In the genomic region with DNA sequence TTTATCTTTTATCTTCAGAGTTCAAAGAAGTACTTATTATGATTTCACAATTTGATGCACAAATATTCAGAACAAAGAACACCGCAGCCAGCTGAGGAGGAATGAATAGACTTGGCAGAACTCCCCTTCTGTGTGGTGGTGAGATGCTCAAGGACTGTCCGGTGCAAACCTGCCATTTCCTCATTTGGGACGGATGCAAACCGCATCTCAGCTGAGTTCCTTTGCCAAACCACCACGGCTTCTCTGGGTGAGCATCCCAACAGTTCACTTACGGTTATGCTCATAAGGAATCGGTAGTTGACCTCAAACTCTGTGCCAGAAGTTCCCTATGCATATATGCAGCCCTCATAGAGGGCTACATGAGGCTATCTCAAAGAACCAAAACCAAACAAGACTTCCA, we compare ENCODE assay signal across 29 mouse cellular contexts. TPM values are rescaled to one million over a fixed set of nuclear protein-coding genes. Genes with fewer than 3 reads are reported as not detected.
DNase-seq lines count a peak whose midpoint lies in the region; ATAC-seq and TF ChIP-seq lines count a peak whose summit lies in the region.
"Had no signal": no experiment of that assay in that cellular context is flagged by ENCODE, and none has a peak within 500 bp of the region (broad histone marks: within the 10 kb centered on the region; RNA-seq: fewer than 3 reads in every experiment).

No protein-coding gene starts in this region.

- H3K27ac ChIP-seq in liver, adult 2 months (replicated peaks; ENCODE audit: insufficient read depth, low read depth, low read length), result no peak overlapping the region
- H3K27ac ChIP-seq in liver, embryonic 12.5 days, result no peak overlapping the region
- H3K27ac ChIP-seq: forebrain, embryonic 10.5 days; forebrain, embryonic 13.5 days; heart, embryonic 13.5 days; hindbrain, embryonic 14.5 days; hindbrain, postnatal 0 days had no signal

- DNase-seq in liver, adult 2 months (ENCODE audit: extremely low read depth, low read depth, low spot score), result peak; percentile 1
- DNase-seq in Muller cell, postnatal 12 days (ENCODE audit: inconsistent ontology term), result peak; percentile 42
- no peak for DNase-seq in lung, postnatal 14 days
- DNase-seq in adrenal gland, postnatal 10 days, result no peak
- no peak for DNase-seq in c-Kit-positive CD71-positive TER-119-positive erythroid progenitor cells, embryonic 14.5 days (ENCODE audit: low spot score)
- DNase-seq: adrenal gland, adult 2 months; adrenal gland, postnatal 36 days; cerebellum, adult 11-12 months; cerebellum, adult 8-10 months; cerebellum, postnatal 10 days; cerebellum, postnatal 36 days; gastrocnemius, postnatal 10 days; gastrocnemius, postnatal 36 days; heart, adult 18-20 months; heart, postnatal 14 days had no signal

- H3K79me2 ChIP-seq in liver, adult 2 months (ENCODE audit: control insufficient read depth, insufficient read depth, low read length), result no peaks in the 10 kb centered on the region

- H3K4me1 ChIP-seq in liver, adult 2 months (ENCODE audit: control insufficient read depth, insufficient read depth, low read length), result no peaks in the 10 kb centered on the region
- H3K4me1 ChIP-seq in liver, embryonic 12.5 days, result no peaks in the 10 kb centered on the region
- H3K4me1 ChIP-seq: forebrain, embryonic 13.5 days; heart, embryonic 13.5 days had no signal

- no peak overlapping the region for H3K9ac ChIP-seq in liver, adult 2 months (ENCODE audit: low read depth, low read length)
- H3K9ac ChIP-seq in liver, embryonic 12.5 days, result no peak overlapping the region
- H3K9ac ChIP-seq: forebrain, embryonic 13.5 days; heart, embryonic 13.5 days; hindbrain, embryonic 14.5 days had no signal

- H3K4me3 ChIP-seq in liver, adult 2 months (ENCODE audit: insufficient read depth, low read depth, low read length), result no peak overlapping the region
- no peak overlapping the region for H3K4me3 ChIP-seq in liver, embryonic 12.5 days
- H3K4me3 ChIP-seq: forebrain, embryonic 10.5 days; forebrain, embryonic 13.5 days; heart, embryonic 13.5 days had no signal

- TF ChIP-seq CTCF in liver, adult 2 months (IDR thresholded peaks at IDR 0.05; ENCODE audit: low read depth, low read length), result no peak

- peaks cover 8% of the 10 kb centered on the region; the same call in 1 of the 2 replicates for H3K27me3 ChIP-seq in liver, adult 2 months (ENCODE audit: control insufficient read depth, insufficient read depth, low read length)
- H3K27me3 ChIP-seq in liver, embryonic 12.5 days (replicated peaks), result peaks cover 22% of the 10 kb centered on the region
- H3K27me3 ChIP-seq: forebrain, embryonic 13.5 days; Patski had no signal

- ATAC-seq in liver, embryonic 12.5 days, result no peak
- peak; percentile 89 for ATAC-seq in common myeloid progenitor, adult 5-6 weeks (replicated peaks; ENCODE audit: low read depth, poor library complexity, severe bottlenecking)
- peak; percentile 74 for ATAC-seq in megakaryocyte, adult 5-6 weeks (ENCODE audit: poor library complexity, severe bottlenecking)
- ATAC-seq: CD4-positive, CD25-positive, alpha-beta regulatory T cell, adult 4 months; forebrain, embryonic 13.5 days; forebrain, embryonic 16.5 days; hindbrain, postnatal 0 days; inflammation-experienced regulatory T-cells, adult 6 months; intestine, embryonic 16.5 days; Patski had no signal

- H3K9me3 ChIP-seq in liver, embryonic 12.5 days (replicated peaks), result no peaks in the 10 kb centered on the region
- H3K9me3 ChIP-seq: forebrain, embryonic 10.5 days; forebrain, embryonic 13.5 days; heart, embryonic 13.5 days had no signal

- no peaks in the 10 kb centered on the region for H3K36me3 ChIP-seq in liver, adult 2 months (ENCODE audit: control insufficient read depth, insufficient read depth, low read length)
- H3K36me3 ChIP-seq in liver, embryonic 12.5 days, result no peaks in the 10 kb centered on the region
- H3K36me3 ChIP-seq: heart, embryonic 13.5 days had no signal

- no peak overlapping the region for H3K4me2 ChIP-seq in liver, embryonic 12.5 days
- H3K4me2 ChIP-seq: forebrain, embryonic 13.5 days; heart, embryonic 13.5 days; hindbrain, embryonic 14.5 days had no signal

- WGBS in liver, adult 2 months, result 94% methylated on average over 7 of the region's 7 CpGs
- WGBS in liver, embryonic 12.5 days (ENCODE audit: insufficient replicate concordance), result 72% methylated on average over 7 of the region's 7 CpGs

- no peak for TF ChIP-seq POLR2A in liver, adult 2 months (IDR thresholded peaks at IDR 0.05; ENCODE audit: extremely low read depth, insufficient read depth, low read length)

RNA-seq across cellular contexts. Expression of a gene that starts 6.6 kb away (rescaled TPM):
- 0.18 and 0.27 TPM in 2 replicates for total RNA-seq in liver, adult 2 months (2014; rRNA removed)
- polyA plus RNA-seq in liver, adult 2 months (2012; rRNA removed), result not detected in 2 replicates
- polyA plus RNA-seq in liver, embryonic 12.5 days (2016; fragmentation: Nextera tagmentation; extraction: Ambion mirVana), result 0.93 and 1.5 TPM in 2 replicates
- 0.78 and 2.7 TPM in 2 replicates for total RNA-seq in common myeloid progenitor, adult 5-6 weeks (2017)
- 0.25 TPM in 1 of 2 replicates, not detected in the other for total RNA-seq in megakaryocyte, adult 5-6 weeks (2015)
- total RNA-seq in megakaryocyte, adult 5-6 weeks (2017), result 0.24 TPM in 1 of 2 replicates, not detected in the other
- 1 to 10 TPM; 7.5 to 7.6 TPM for total RNA-seq in adrenal gland, postnatal 10 days (2021)

RNA-seq across cellular contexts. Expression of a gene that starts 46.1 kb away (rescaled TPM):
- 3.4 and 3.8 TPM in 2 replicates for total RNA-seq in liver, adult 2 months (2014; rRNA removed)
- 1.7 and 3.6 TPM in 2 replicates for polyA plus RNA-seq in liver, adult 2 months (2012; rRNA removed)
- polyA plus RNA-seq in liver, embryonic 12.5 days (2016; fragmentation: Nextera tagmentation; extraction: Ambion mirVana), result 18.9 and 20.6 TPM in 2 replicates
- 79.5 and 86.6 TPM in 2 replicates for total RNA-seq in common myeloid progenitor, adult 5-6 weeks (2017)
- 41.7 and 44.5 TPM in 2 replicates for total RNA-seq in megakaryocyte, adult 5-6 weeks (2015)
- 87.5 and 92.7 TPM in 2 replicates for total RNA-seq in megakaryocyte, adult 5-6 weeks (2017)
- 1 to 10 TPM; 5.8 to 7.4 TPM for total RNA-seq in adrenal gland, postnatal 10 days (2021)
- polyA plus RNA-seq: C2C12 had no signal

Comparison
In these comparisons a context has a peak if more than half of its experiments do, and no peak if none do; other contexts are left out.
1. DNase-seq: peak in liver, adult 2 months (single experiment) and Muller cell, postnatal 12 days (single experiment); none in lung, postnatal 14 days (single experiment), adrenal gland, postnatal 10 days (single experiment) and c-Kit-positive CD71-positive TER-119-positive erythroid progenitor cells, embryonic 14.5 days (single experiment).